Mouse (Mus musculus) heart, postnatal 0 days (tissue): ENCODE data around the gene Hdac2. TPM values are rescaled to one million over a fixed set of nuclear protein-coding genes. Genes with fewer than 3 reads are reported as not detected.

Experiments used
- ATAC-seq: fragments of 200-750 bp; cut with Nextera tagmentation; 2 replicates; pipeline ENCODE4 v1.8.0; 2017; ENCODE audit warnings: low read depth, moderate number of reproducible peaks, moderate library complexity; ENCODE audit not compliant: insufficient read depth
- DNase-seq: peaks from one replicate; pipeline ENCODE4 v3.0.0-alpha.2; 2016; ENCODE audit warnings: low spot score
- H3K27ac ChIP-seq: fragments of 300-500 bp; sonication (generic); 2 replicates; pipeline ENCODE4 v1.5.1; 2014; ENCODE audit warnings: low read depth, mild to moderate bottlenecking
- H3K27me3 ChIP-seq: fragments of 300-500 bp; sonication (generic); 2 replicates; pipeline ENCODE4 v1.6.1; 2014; ENCODE audit warnings: low read length, mixed read lengths; ENCODE audit not compliant: control insufficient read depth, insufficient read depth
- H3K36me3 ChIP-seq: fragments of 300-500 bp; sonication (generic); replicated peaks from 2 replicates; pipeline ENCODE4 v1.6.1; 2014; ENCODE audit warnings: low read length, mixed read lengths; ENCODE audit not compliant: control insufficient read depth, insufficient read depth
- H3K4me1 ChIP-seq: fragments of 300-500 bp; sonication (generic); 2 replicates; pipeline ENCODE4 v1.6.1; 2014; ENCODE audit warnings: antibody characterized with exemption; ENCODE audit not compliant: control insufficient read depth, insufficient read depth
- H3K4me2 ChIP-seq: fragments of 300-500 bp; sonication (generic); 2 replicates; pipeline ENCODE4 v1.6.1; 2014; ENCODE audit warnings: low read depth, mild to moderate bottlenecking, low read length, moderate library complexity
- H3K4me3 ChIP-seq: fragments of 300-500 bp; sonication (generic); 2 replicates; pipeline ENCODE4 v1.5.1; 2014; ENCODE audit warnings: low read depth, low read length
- H3K9ac ChIP-seq: fragments of 300-500 bp; sonication (generic); replicated peaks from 2 replicates; pipeline ENCODE4 v1.6.1; 2014; ENCODE audit warnings: low read depth, low read length, mixed read lengths
- H3K9me3 ChIP-seq: fragments of 300-500 bp; sonication (generic); replicated peaks from 2 replicates; pipeline ENCODE4 v1.6.1; 2016; ENCODE audit warnings: low read length; ENCODE audit not compliant: control insufficient read depth
- CTCF ChIP-seq: IDR thresholded peaks from 2 replicates; pipeline ENCODE4 v1.5.1; 2016; ENCODE audit warnings: antibody characterized with exemption, control low read depth, low read depth
- EP300 ChIP-seq: IDR thresholded peaks from 2 replicates; pipeline ENCODE4 v1.6.1; 2016; ENCODE audit warnings: antibody characterized with exemption, low read depth
- WGBS: fragments of 180-500 bp; shearing (Covaris S2); extraction: QIAGEN DNeasy Blood & Tissue Kit; methylation state at CpG from one replicate; pipeline ENCODE4 v1.1.7; 2014; 5-methylcytosine and 5-hydroxymethylcytosine counted together
- polyA plus RNA-seq: library from polyadenylated mRNA; unstranded; fragments of >200 nt; fragmentation: Nextera tagmentation; extraction: Ambion mirVana; gene quantifications from 2 replicates; pipeline ENCODE4 v1.2.1, GENCODE M21; 2015
- total RNA-seq: library from RNA; depleted of rRNA; stranded (reverse); fragments of >200 nt; gene quantifications from 2 replicates; pipeline ENCODE4 v1.2.3, GENCODE M21; 2014; ENCODE audit warnings: low replicate concordance

The Hdac2 gene
- total and polyA plus RNA-seq, 2 experiments from 2014 or later: 72.4 to 108 TPM

DNA sequence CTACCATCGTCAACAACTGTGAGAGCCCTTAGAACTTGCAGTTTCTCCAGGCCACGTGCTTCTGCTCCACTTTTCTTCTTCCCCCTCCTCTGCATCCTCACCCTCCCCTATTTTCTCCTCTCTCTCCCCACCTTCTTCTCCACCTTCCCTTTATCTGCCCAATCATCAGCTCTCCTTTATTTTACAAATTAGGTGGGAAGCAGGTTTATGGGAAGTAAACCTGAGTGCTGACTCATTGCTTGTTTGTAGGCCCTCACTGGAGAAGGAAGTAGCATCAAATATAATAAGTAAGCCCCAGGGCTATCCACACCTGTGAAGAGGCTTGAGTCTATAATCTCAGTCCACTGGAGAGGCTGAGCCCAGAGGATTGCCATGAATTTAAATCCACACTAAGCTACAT is 26.5 kb downstream of the Hdac2 start:
- TF ChIP-seq EP300 (no peak), CTCF (no peak)
- Histone ChIP-seq H3K27ac (no peak overlapping the region), H3K9ac (no peak overlapping the region), H3K27me3 (no peaks in the 10 kb centered on the region), H3K36me3 (peaks cover 63% of the 10 kb centered on the region), H3K4me3 (no peak overlapping the region), H3K4me1 (no peaks in the 10 kb centered on the region), H3K4me2 (no peak overlapping the region), H3K9me3 (no peaks in the 10 kb centered on the region)
- 74% methylated on average over 2 of the region's 2 CpGs for WGBS
- DNase-seq (no peak), ATAC-seq (no peak)

DNA sequence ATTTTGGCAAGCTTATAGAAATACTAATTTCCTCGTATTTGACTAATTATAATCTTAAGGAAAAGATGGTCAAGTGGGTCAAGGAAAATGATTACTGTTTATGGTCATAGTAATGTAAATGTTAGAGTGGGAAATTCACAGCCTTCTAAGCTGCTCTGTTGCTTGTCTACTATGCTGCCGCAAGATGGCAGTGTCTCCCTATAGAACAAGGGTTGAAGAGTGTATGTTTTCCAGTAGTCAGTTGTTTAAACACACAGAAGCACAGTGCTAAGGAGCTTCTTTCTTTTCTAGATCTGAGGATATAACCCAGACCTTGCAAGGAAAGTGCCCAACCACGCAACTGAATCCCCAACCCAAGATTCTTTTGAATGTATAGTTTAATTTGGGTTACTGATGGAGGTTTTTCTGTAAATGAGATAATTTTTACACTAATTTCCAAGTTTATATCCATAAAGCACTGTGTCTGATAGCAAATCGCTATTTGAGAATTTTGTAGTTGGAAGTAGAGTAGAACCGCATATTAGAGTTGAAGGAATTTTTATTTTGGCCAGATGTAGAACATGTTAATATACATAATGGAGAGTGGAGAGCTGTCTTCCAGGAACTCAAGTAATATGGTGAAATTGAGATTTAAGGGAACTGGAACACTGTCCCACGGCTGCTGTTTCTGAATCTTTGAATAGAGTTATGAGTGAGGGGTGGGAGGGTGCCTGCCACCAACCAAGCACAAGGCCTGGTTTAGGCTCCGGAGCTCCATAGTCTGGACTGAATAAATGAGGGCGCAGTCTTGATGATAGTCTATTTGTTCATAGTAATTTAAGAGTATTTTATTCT is 40.1 kb downstream of the Hdac2 start:
- no peaks in the 10 kb centered on the region for H3K9me3 ChIP-seq
- no peak overlapping the region for H3K27ac ChIP-seq
- DNase-seq (peak; percentile 74), ATAC-seq (peak; percentile 73)
- H3K4me2 ChIP-seq: no peak overlapping the region
- H3K4me3 ChIP-seq: no peak overlapping the region
- no peak overlapping the region for H3K9ac ChIP-seq
- WGBS: 46% methylated on average over 8 of the region's 8 CpGs
- TF ChIP-seq CTCF: peak; percentile 94
- TF ChIP-seq EP300: no peak
- H3K4me1 ChIP-seq: no peaks in the 10 kb centered on the region
- no peaks in the 10 kb centered on the region for H3K36me3 ChIP-seq
- H3K27me3 ChIP-seq: no peaks in the 10 kb centered on the region

DNA sequence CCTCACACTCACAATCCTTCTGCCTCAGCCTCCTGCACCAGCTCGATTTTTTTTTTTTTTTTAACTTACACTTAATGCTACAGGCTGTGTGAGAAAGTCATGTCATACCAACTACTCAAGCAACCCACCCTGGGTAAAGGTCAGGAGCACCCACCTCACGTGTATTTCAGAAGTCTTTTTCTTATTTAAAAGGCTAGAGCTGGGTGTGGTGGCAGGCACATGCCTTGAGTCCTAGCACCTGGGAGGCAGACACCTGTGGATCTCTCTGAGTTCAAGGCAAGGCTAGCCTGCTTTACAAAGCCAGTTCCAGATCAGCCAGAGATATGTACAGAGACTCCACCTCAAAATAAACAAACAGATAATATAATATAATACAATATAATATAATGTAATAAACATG is 41.4 kb downstream of the Hdac2 start:
- no peaks in the 10 kb centered on the region for H3K9me3 ChIP-seq
- 42% methylated on average over 2 of the region's 2 CpGs for WGBS

DNA sequence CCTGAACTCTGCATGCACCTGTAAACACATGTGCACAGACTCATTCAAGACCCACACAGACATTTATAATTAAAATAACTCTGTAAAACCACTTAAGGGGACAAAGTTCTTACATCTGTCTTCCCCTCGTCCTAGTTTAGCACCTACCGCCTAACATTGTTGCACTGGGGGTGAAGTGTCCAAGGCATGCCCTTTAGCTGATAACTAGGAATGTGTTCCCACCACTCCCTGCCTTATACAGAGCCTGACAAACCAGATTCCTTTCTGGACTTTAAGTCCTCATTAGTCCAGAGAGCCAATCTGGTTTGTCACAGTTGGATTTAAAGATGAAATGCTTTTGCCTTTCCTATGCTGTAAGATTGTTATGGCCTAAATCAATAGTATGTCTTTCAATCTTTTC is 41.9 kb downstream of the Hdac2 start:
- Histone ChIP-seq H3K4me1 (no peaks in the 10 kb centered on the region), H3K4me2 (no peak overlapping the region), H3K9me3 (no peaks in the 10 kb centered on the region), H3K36me3 (no peaks in the 10 kb centered on the region), H3K27ac (no peak overlapping the region), H3K4me3 (no peak overlapping the region), H3K27me3 (no peaks in the 10 kb centered on the region), H3K9ac (no peak overlapping the region)
- TF ChIP-seq CTCF: no peak
- no peak for TF ChIP-seq EP300
- no peak for ATAC-seq
- 39% methylated on average over 2 of the region's 2 CpGs for WGBS
- DNase-seq: no peak

More for the DNA sequence above, 41.4 kb downstream of the Hdac2 start:
- Histone ChIP-seq H3K27ac (no peak overlapping the region), H3K4me1 (no peaks in the 10 kb centered on the region), H3K27me3 (no peaks in the 10 kb centered on the region), H3K4me3 (no peak overlapping the region), H3K9ac (no peak overlapping the region), H3K4me2 (no peak overlapping the region), H3K36me3 (no peaks in the 10 kb centered on the region)
- TF ChIP-seq CTCF: no peak
- ATAC-seq: no peak
- no peak for DNase-seq

DNA sequence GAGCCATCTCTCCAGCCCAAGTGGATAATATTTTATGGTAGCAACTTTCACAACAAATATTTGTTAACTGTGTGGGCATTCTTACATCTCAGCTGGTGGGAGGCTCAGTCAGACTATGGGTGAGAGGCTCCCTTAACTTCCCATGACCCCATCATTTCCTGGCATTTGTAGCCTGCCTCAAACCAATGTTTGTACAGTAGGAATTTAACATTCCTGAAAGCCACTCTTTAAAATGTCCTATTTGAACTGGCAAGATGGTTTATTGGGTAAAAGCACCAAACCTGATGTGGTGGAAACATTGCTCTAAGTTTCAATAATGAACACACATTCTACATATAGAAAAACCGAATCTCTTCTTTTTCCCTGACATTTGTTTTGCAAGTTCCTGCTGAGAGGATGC is 50.0 kb downstream of the Hdac2 start:
- DNase-seq (no peak), ATAC-seq (no peak)
- WGBS: 55% methylated on average over 1 of the region's 1 CpGs
- no peaks in the 10 kb centered on the region for H3K36me3 ChIP-seq
- no peaks in the 10 kb centered on the region for H3K4me1 ChIP-seq
- H3K4me3 ChIP-seq: no peak overlapping the region
- H3K27ac ChIP-seq: no peak overlapping the region
- H3K9ac ChIP-seq: no peak overlapping the region
- TF ChIP-seq CTCF (no peak), EP300 (no peak)
- H3K4me2 ChIP-seq: no peak overlapping the region
- no peaks in the 10 kb centered on the region for H3K9me3 ChIP-seq
- H3K27me3 ChIP-seq: no peaks in the 10 kb centered on the region

DNA sequence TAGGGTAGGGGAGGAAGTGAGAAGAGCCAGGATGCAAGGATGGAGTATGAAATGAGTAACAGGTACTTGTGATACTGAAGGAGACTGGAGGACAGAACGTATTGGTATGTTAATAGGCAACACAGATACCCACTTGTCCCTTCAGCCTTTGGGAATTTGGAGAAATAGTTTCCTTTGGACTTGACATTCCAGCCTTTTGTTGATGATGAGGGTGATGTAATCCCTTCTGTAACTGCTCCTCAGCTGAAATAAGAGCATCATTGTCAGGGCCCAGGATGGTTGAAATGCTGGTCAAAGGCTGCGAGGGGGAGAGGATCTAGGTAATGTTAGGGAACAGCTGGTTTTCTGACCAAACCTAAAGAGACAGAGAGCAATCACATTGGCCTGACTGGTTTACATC is 54.3 kb downstream of the Hdac2 start:
- H3K27me3 ChIP-seq: no peaks in the 10 kb centered on the region
- no peaks in the 10 kb centered on the region for H3K4me1 ChIP-seq
- H3K36me3 ChIP-seq: no peaks in the 10 kb centered on the region
- no peak overlapping the region for H3K27ac ChIP-seq
- H3K9ac ChIP-seq: no peak overlapping the region
- H3K9me3 ChIP-seq: no peaks in the 10 kb centered on the region
- no peak overlapping the region for H3K4me2 ChIP-seq
- 54% methylated on average over 2 of the region's 2 CpGs for WGBS
- ATAC-seq: no peak
- no peak for DNase-seq
- H3K4me3 ChIP-seq: no peak overlapping the region
- TF ChIP-seq EP300 (no peak), CTCF (no peak)
